Mouse (Mus musculus): ENCODE results near the gene Abcc12.

- TF ChIP-seq CTCF (IDR thresholded peaks at IDR 0.05; ENCODE audit: low read depth) (no peak), EP300 (optimal IDR thresholded peaks at IDR 0.05) (no peak)
These were observed 17.2 kb upstream of the Abcc12 start for GRCm38 (mm10) chr8:86597681-86598080.

All from stomach, postnatal 0 days (tissue).